Mouse (Mus musculus) limb, embryonic 15.5 days (tissue): ENCODE measurements around the gene Ehmt1. TPM values are rescaled to one million over a fixed set of nuclear protein-coding genes. Genes with fewer than 3 reads are reported as not detected.

Source experiments
- ATAC-seq: fragments of 200-750 bp; cut with Nextera tagmentation; 2 replicates; pipeline ENCODE4 v1.8.0; 2017; ENCODE audit warnings: low read depth, moderate TSS enrichment; ENCODE audit not compliant: insufficient number of reproducible peaks, low FRiP score, low TSS enrichment
- H3K27ac ChIP-seq: fragments of 300-500 bp; sonication (generic); 2 replicates; pipeline ENCODE4 v1.5.1; 2015; ENCODE audit warnings: moderate library complexity, mild to moderate bottlenecking, inconsistent platforms
- H3K27me3 ChIP-seq: fragments of 300-500 bp; sonication (generic); 2 replicates; pipeline ENCODE4 v1.6.1; 2015; ENCODE audit warnings: inconsistent platforms
- H3K36me3 ChIP-seq: fragments of 300-500 bp; sonication (generic); 2 replicates; pipeline ENCODE4 v1.6.1; 2015; ENCODE audit warnings: inconsistent platforms
- H3K4me1 ChIP-seq: fragments of 300-500 bp; sonication (generic); 2 replicates; pipeline ENCODE4 v1.6.1; 2015; ENCODE audit warnings: inconsistent platforms
- H3K4me2 ChIP-seq: fragments of 300-500 bp; sonication (generic); 2 replicates; pipeline ENCODE4 v1.6.1; 2015; ENCODE audit warnings: mild to moderate bottlenecking, inconsistent platforms
- H3K4me3 ChIP-seq: fragments of 300-500 bp; sonication (generic); 2 replicates; pipeline ENCODE4 v1.5.1; 2015; ENCODE audit warnings: mild to moderate bottlenecking, inconsistent platforms
- H3K9ac ChIP-seq: fragments of 300-500 bp; sonication (generic); 2 replicates; pipeline ENCODE4 v1.6.1; 2015; ENCODE audit warnings: inconsistent platforms
- H3K9me3 ChIP-seq: fragments of 300-500 bp; sonication (generic); 2 replicates; pipeline ENCODE4 v1.6.1; 2016; ENCODE audit warnings: inconsistent platforms
- WGBS: fragments of 180-500 bp; shearing (Covaris S2); methylation state at CpG from one replicate; pipeline ENCODE4 v1.1.7; 2015; 5-methylcytosine and 5-hydroxymethylcytosine counted together
- polyA plus RNA-seq: library from polyadenylated mRNA; unstranded; fragments of >200 nt; fragmentation: Nextera tagmentation; extraction: Ambion mirVana; gene quantifications from 2 replicates; pipeline ENCODE4 v1.2.1, GENCODE M21; 2015

Ehmt1 gene
- polyA plus RNA-seq, 1 experiment from 2014 or later = 85.1 TPM

DNA sequence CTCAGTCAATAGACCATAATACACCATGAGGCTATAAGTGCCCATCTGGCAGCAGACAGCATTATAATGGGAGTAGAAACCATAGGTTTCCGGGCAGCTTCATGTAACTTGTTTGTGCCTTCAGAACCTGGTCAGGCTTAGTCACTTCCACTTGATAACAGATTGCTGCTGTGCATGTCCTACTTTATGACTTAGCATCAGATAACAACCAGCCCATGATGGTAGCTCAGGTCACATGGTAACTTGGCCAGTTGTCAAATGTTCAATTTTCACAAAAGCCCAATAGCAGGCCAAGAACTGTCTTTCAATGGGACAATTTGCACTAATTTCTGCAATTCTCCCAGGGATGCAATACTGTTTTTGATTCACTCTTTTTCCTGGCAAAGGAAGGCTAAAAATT is 48.5 kb downstream of the Ehmt1 start:
- H3K4me1 ChIP-seq = no peaks in the 10 kb centered on the region
- no peak overlapping the region for H3K9ac ChIP-seq
- H3K4me3 ChIP-seq = no peak overlapping the region
- no peak overlapping the region for H3K27ac ChIP-seq
- ATAC-seq = no peak
- no peak overlapping the region for H3K4me2 ChIP-seq
- 98% methylated on average over 1 of the region's 1 CpGs for WGBS
- H3K9me3 ChIP-seq = no peaks in the 10 kb centered on the region
- H3K27me3 ChIP-seq = no peaks in the 10 kb centered on the region
- H3K36me3 ChIP-seq = peaks cover 55% of the 10 kb centered on the region

DNA sequence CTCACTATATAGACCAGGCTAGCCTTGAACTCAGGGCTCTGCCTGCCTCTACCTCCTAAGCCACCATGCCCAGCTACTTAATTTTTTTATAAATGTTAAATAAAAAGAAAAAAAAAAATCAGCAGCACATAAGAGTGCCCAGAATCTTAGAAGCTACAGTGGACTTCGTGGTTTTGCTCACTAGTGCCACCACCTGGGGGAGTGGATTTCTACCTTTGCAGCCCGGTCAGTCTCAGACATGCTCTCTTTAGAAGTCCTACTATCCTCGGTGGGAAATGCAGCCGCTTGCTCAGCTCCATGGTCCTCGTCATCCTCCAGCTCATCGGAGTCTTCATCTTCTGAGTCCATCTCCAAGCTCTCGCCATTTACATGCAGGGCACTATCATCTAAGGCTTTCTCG is 56.4 kb downstream of the Ehmt1 start:
- no peaks in the 10 kb centered on the region for H3K27me3 ChIP-seq
- H3K36me3 ChIP-seq = peaks cover 54% of the 10 kb centered on the region
- WGBS = 88% methylated on average over 8 of the region's 8 CpGs

DNA sequence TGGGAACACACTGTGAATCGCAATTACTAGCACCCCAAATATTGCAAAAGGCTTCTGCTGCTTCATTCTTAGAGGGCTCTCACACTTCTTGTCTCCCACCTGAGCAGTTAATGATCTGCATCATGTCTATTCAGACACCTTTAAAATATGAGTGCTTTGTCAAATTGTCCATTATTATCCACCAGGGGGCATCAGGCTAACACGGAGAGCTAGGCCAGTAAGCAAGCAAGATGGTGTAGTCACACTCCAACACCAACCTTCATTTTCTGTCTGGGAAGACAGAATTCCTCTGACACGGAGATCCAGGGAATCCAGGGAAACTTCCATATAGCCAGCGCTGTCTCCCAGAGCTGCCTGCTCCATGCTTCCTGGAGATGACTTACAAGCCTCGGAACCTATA is 67.0 kb downstream of the Ehmt1 start:
- ATAC-seq = no peak
- Histone ChIP-seq H3K9ac (no peak overlapping the region), H3K4me3 (no peak overlapping the region), H3K27ac (no peak overlapping the region), H3K27me3 (no peaks in the 10 kb centered on the region), H3K4me2 (no peak overlapping the region), H3K36me3 (peaks cover 65% of the 10 kb centered on the region), H3K9me3 (no peaks in the 10 kb centered on the region), H3K4me1 (no peaks in the 10 kb centered on the region)
- 74% methylated on average over 5 of the region's 5 CpGs for WGBS

More for the DNA sequence above, 56.4 kb downstream of the Ehmt1 start:
- Histone ChIP-seq H3K27ac (no peak overlapping the region), H3K9ac (no peak overlapping the region), H3K9me3 (no peaks in the 10 kb centered on the region), H3K4me1 (no peaks in the 10 kb centered on the region), H3K4me3 (no peak overlapping the region), H3K4me2 (no peak overlapping the region)
- ATAC-seq = no peak

DNA sequence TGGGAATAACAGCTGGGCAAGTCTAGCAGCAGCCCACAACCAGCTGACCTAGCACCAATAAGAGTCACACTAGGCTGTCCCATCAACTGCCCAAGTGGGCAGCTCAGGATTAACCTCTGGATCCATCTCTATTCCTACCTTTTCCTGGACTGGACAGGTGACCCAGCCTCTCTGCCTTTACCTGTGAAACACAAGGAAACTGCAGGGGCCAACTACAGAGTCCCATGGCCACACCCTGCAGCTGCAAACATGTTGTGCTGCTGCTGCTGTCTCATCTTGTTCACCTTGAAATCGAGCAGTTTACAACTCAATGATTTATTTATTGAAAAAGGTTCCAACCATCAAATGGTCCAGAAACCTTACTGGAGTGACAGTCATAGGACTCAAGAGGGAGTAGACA is 72.9 kb downstream of the Ehmt1 start:
- H3K27me3 ChIP-seq = no peaks in the 10 kb centered on the region
- H3K27ac ChIP-seq = no peak overlapping the region
- no peak overlapping the region for H3K4me2 ChIP-seq
- no peak for ATAC-seq
- H3K4me1 ChIP-seq = no peaks in the 10 kb centered on the region
- H3K36me3 ChIP-seq = peaks cover 54% of the 10 kb centered on the region
- H3K9me3 ChIP-seq = no peaks in the 10 kb centered on the region
- 61% methylated on average over 1 of the region's 1 CpGs for WGBS
- no peak overlapping the region for H3K4me3 ChIP-seq
- no peak overlapping the region for H3K9ac ChIP-seq

DNA sequence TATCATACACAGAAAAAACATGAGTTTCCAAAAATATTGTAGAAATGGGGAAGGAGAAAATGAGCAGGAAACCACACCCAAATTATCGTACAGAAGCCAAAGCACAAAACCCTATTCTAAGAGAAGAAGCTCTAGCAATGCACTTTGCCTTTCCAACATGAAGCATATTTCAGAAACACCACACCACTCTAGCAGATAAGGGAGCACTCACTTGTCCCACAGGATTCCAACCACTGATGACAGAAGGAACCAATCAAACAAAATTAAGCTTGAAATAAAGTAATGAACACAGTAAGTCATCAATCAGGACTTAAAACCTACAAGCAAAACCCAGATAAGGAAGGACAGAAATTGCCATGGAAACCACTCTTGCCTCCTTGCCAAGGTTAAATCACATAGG is 74.2 kb downstream of the Ehmt1 start:
- 92% methylated on average over 1 of the region's 1 CpGs for WGBS
- Histone ChIP-seq H3K27ac (no peak overlapping the region), H3K4me3 (no peak overlapping the region), H3K4me2 (no peak overlapping the region), H3K9ac (no peak overlapping the region), H3K9me3 (no peaks in the 10 kb centered on the region), H3K27me3 (no peaks in the 10 kb centered on the region), H3K36me3 (peaks cover 53% of the 10 kb centered on the region), H3K4me1 (no peaks in the 10 kb centered on the region)
- no peak for ATAC-seq

DNA sequence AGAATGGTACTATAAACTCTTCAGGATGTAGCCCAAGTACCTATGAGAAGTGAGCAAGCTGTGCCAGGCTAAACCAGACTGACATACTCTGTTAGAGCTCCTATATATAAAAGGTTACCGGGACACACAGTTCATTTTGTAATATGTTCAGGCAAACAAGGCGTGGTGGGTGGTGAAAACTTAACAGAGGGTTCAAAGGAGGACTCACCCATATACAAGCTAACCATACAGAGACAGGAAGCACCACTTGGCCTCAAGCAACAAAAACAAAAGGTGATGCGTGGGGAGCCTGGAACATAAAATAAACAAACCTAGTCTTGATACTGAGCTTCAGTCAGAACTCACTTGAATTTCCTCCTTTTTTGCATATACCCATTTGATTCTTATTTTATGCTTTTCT is 88.8 kb downstream of the Ehmt1 start:
- 83% methylated on average over 3 of the region's 3 CpGs for WGBS
- H3K4me2 ChIP-seq = no peak overlapping the region
- no peaks in the 10 kb centered on the region for H3K4me1 ChIP-seq
- ATAC-seq = no peak
- H3K27ac ChIP-seq = no peak overlapping the region
- H3K9me3 ChIP-seq = no peaks in the 10 kb centered on the region
- no peak overlapping the region for H3K9ac ChIP-seq
- peaks cover 56% of the 10 kb centered on the region for H3K36me3 ChIP-seq
- no peaks in the 10 kb centered on the region for H3K27me3 ChIP-seq
- H3K4me3 ChIP-seq = no peak overlapping the region

DNA sequence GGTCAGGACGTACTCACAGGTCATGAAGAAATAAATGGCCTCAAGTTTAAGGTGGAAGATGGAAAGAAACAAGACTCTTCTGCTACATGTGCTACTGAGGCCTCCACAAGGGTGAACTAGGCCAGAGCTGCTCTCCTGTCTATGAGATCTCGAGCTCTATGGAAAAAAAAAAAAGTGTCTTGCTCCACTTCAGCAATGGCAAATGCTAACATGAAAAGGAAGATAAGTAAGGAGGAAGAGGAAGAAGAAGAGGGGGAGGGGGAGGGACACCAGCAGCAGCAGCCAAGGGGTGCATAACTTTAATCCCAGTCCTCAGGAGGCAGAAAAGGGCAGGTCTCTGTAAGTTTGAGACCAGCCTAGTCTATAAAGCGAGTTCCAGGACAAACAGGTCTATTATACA is 109.7 kb downstream of the Ehmt1 start:
- peaks cover 84% of the 10 kb centered on the region for H3K36me3 ChIP-seq

DNA sequence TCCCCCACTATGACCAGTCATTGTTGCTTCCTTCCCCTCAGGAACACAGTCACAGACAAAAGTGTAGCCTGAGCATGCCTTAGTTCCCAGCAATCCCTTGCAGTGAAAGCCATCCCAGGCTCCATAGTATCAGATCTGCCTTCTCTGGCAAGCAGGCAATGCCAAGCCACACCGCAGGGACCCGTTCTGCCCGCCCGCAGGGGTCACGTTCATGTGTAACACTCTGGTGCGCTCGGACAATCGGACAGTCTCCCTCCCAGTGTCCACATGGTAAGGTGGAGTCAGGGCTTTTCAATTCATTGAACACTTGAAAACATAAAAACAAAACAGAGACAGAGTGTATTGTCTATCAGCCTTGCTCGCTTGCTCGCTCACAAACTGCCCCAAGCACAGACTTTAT is 111.7 kb downstream of the Ehmt1 start:
- no peaks in the 10 kb centered on the region for H3K4me1 ChIP-seq
- peaks cover 86% of the 10 kb centered on the region for H3K36me3 ChIP-seq
- WGBS = 93% methylated on average over 10 of the region's 10 CpGs
- H3K9ac ChIP-seq = no peak overlapping the region
- H3K9me3 ChIP-seq = no peaks in the 10 kb centered on the region
- no peak overlapping the region for H3K27ac ChIP-seq
- H3K27me3 ChIP-seq = no peaks in the 10 kb centered on the region
- H3K4me3 ChIP-seq = no peak overlapping the region
- no peak for ATAC-seq
- H3K4me2 ChIP-seq = no peak overlapping the region

More for the DNA sequence above, 109.7 kb downstream of the Ehmt1 start:
- WGBS = 89% methylated on average over 3 of the region's 3 CpGs
- H3K4me3 ChIP-seq = no peak overlapping the region
- H3K4me2 ChIP-seq = no peak overlapping the region
- H3K27ac ChIP-seq = no peak overlapping the region
- H3K4me1 ChIP-seq = no peaks in the 10 kb centered on the region
- no peak for ATAC-seq
- no peak overlapping the region for H3K9ac ChIP-seq
- no peaks in the 10 kb centered on the region for H3K27me3 ChIP-seq
- H3K9me3 ChIP-seq = no peaks in the 10 kb centered on the region

DNA sequence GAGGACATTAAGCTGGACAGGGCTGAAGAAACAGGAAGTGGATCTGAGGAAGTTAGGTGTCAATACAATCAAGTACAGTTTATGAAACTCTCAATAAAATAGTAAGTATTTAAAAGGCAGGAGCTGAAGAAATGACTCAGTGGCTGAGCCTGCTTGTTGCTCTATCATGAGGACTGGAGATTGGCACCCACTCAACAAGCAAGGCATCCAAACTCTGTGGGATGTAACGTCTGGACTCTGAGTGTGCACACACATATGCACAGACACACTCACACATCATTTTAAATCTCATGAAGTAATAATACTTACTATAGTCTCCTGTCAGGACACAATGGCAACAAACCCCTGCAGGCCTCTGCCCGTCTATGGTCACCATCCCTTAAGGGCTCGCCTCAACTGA is 112.4 kb downstream of the Ehmt1 start:
- H3K36me3 ChIP-seq = peaks cover 86% of the 10 kb centered on the region
- no peaks in the 10 kb centered on the region for H3K4me1 ChIP-seq
- no peaks in the 10 kb centered on the region for H3K9me3 ChIP-seq
- no peaks in the 10 kb centered on the region for H3K27me3 ChIP-seq
- H3K27ac ChIP-seq = no peak overlapping the region
- no peak overlapping the region for H3K4me3 ChIP-seq
- H3K4me2 ChIP-seq = no peak overlapping the region
- WGBS = 84% methylated on average over 3 of the region's 3 CpGs
- H3K9ac ChIP-seq = no peak overlapping the region
- no peak for ATAC-seq

DNA sequence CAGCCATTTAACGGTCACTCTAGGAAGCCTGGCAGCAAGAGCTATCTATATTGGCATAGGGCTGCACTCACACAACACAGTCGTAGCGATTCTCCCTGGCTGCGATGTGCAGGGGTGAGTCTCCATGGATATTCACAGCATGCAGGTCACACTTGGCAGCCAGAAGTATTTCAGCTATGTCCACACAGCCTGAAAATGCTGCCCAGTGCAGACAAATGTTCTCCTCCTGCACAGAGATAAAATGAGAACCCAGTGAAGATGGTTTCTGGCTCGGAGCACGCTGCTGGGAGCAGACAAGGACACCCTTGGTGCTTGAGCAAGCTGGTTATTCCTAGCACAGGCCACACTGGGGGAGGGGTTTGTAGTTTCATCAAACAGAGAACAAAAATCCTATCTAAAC is 113.3 kb downstream of the Ehmt1 start:
- peaks cover 88% of the 10 kb centered on the region for H3K36me3 ChIP-seq
- H3K9ac ChIP-seq = no peak overlapping the region
- 95% methylated on average over 6 of the region's 6 CpGs for WGBS
- no peak overlapping the region for H3K4me2 ChIP-seq
- H3K9me3 ChIP-seq = no peaks in the 10 kb centered on the region
- no peak overlapping the region for H3K27ac ChIP-seq
- no peak overlapping the region for H3K4me3 ChIP-seq
- ATAC-seq = no peak
- H3K27me3 ChIP-seq = no peaks in the 10 kb centered on the region
- H3K4me1 ChIP-seq = no peaks in the 10 kb centered on the region

DNA sequence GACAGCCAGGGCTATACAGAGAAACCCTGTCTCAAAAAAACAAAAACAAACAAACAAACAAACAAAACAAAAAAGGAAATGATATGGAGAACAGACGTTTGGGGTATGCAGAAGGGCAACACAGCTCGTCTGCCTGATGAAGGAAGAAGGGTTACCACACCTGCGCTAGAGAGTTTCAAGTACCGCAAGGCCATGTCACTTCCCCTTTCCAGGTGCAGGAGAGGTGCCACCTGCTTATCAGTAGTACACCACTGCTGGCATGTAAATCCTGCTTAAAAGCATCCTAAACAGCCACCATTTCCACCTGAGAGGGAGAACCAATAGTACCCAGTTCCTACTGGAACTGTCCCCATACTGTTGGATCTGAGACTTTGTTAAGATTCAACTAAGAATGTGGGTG is 113.8 kb downstream of the Ehmt1 start:
- Histone ChIP-seq H3K36me3 (peaks cover 88% of the 10 kb centered on the region), H3K9ac (no peak overlapping the region), H3K27me3 (no peaks in the 10 kb centered on the region), H3K4me3 (no peak overlapping the region), H3K9me3 (no peaks in the 10 kb centered on the region), H3K27ac (no peak overlapping the region), H3K4me1 (no peaks in the 10 kb centered on the region), H3K4me2 (no peak overlapping the region)
- 87% methylated on average over 4 of the region's 4 CpGs for WGBS
- no peak for ATAC-seq

DNA sequence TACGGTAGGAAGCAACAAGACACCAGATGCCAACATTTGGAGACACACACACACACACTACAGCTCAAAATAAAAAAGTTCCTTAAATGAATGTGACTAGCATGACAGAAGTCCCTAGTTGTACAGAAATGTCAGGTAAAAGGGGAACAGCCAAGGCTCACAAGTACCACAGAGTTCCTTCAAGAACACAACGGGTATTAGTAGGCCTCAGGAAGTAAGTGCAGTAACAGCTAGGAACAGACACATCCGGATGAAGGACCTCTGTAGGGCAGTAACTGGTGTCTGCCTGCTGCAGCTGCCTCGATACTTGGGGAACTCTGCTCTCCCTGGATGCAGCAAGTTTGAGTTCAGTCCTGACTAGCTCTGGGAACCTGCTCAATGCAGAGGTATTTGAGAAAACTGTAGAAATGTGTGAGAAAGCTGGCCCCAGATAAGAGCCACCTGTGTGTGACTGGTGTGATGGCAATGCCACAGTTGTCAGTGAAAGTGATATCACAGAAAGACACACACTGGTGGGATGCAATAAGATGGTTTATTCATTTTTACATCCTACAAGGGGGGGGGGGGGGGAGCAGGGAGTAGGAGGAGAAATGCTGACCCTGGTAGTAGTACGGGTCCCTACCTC is 122.5 kb downstream of the Ehmt1 start:
- no peak overlapping the region for H3K4me2 ChIP-seq
- H3K9me3 ChIP-seq = no peaks in the 10 kb centered on the region
- no peaks in the 10 kb centered on the region for H3K4me1 ChIP-seq
- H3K9ac ChIP-seq = no peak overlapping the region
- no peaks in the 10 kb centered on the region for H3K27me3 ChIP-seq
- H3K4me3 ChIP-seq = no peak overlapping the region
- H3K27ac ChIP-seq = no peak overlapping the region
- H3K36me3 ChIP-seq = peaks cover 86% of the 10 kb centered on the region
- no peak for ATAC-seq
- 82% methylated on average over 5 of the region's 5 CpGs for WGBS

DNA sequence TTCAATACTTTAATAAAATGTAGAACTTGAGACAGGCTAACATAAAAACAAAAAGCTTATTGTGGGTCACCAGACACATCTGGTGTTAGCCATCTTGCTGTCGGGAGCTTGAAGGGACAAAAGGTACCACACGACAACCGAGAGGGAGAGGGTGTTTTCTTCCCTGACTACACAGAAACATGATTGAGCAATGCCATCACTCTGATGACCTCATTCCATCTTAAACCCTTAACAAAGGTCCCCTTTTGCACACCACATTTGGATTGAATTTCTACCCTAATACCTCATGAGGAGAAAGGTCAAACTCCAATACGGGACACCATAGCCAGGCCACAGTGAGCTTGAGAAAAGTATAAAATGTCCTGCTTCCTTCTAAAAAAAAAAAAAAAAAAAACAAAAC is 132.2 kb downstream of the Ehmt1 start:
- 47% methylated on average over 4 of the region's 4 CpGs for WGBS
- Histone ChIP-seq H3K9me3 (no peaks in the 10 kb centered on the region), H3K27ac (no peak overlapping the region), H3K9ac (no peak overlapping the region), H3K4me1 (no peaks in the 10 kb centered on the region), H3K4me2 (no peak overlapping the region), H3K27me3 (no peaks in the 10 kb centered on the region), H3K36me3 (peaks cover 22% of the 10 kb centered on the region), H3K4me3 (no peak overlapping the region)
- ATAC-seq = no peak
